Mouse (Mus musculus) liver, embryonic 13.5 days (tissue): ENCODE measurements around the gene Ralgds. TPM values are rescaled to one million over a fixed set of nuclear protein-coding genes. Genes with fewer than 3 reads are reported as not detected.

Experiments
- ATAC-seq: fragments of 200-750 bp; cut with Nextera tagmentation; 2 replicates; pipeline ENCODE4 v1.8.0; 2017; ENCODE audit warnings: low read depth, mild to moderate bottlenecking, moderate number of reproducible peaks, moderate library complexity
- DNase-seq: peaks from one replicate; pipeline ENCODE4 v3.0.0; 2022
- H3K27ac ChIP-seq: fragments of 300-500 bp; sonication (generic); 2 replicates; pipeline ENCODE4 v1.5.1; 2015; ENCODE audit warnings: moderate library complexity, mild to moderate bottlenecking, inconsistent platforms
- H3K27me3 ChIP-seq: fragments of 300-500 bp; sonication (generic); 2 replicates; pipeline ENCODE4 v1.6.1; 2015; ENCODE audit warnings: mild to moderate bottlenecking, inconsistent platforms
- H3K36me3 ChIP-seq: fragments of 300-500 bp; sonication (generic); 2 replicates; pipeline ENCODE4 v1.6.1; 2015; ENCODE audit warnings: mild to moderate bottlenecking, inconsistent platforms
- H3K4me1 ChIP-seq: fragments of 300-500 bp; sonication (generic); replicated peaks from 2 replicates; pipeline ENCODE4 v1.6.1; 2015; ENCODE audit warnings: inconsistent platforms
- H3K4me2 ChIP-seq: fragments of 300-500 bp; sonication (generic); 2 replicates; pipeline ENCODE4 v1.6.1; 2015; ENCODE audit warnings: inconsistent platforms, mild to moderate bottlenecking, moderate library complexity
- H3K4me3 ChIP-seq: fragments of 300-500 bp; sonication (generic); replicated peaks from 2 replicates; pipeline ENCODE4 v1.5.1; 2015; ENCODE audit warnings: mild to moderate bottlenecking, inconsistent platforms
- H3K9ac ChIP-seq: fragments of 300-500 bp; sonication (generic); 2 replicates; pipeline ENCODE4 v1.6.1; 2015; ENCODE audit warnings: mild to moderate bottlenecking, inconsistent platforms
- H3K9me3 ChIP-seq: fragments of 300-500 bp; sonication (generic); replicated peaks from 2 replicates; pipeline ENCODE4 v1.6.1; 2016; ENCODE audit warnings: inconsistent platforms
- WGBS: fragments of 180-500 bp; shearing (Covaris S2); methylation state at CpG from one replicate; pipeline ENCODE4 v1.1.7; 2015; ENCODE audit not compliant: insufficient replicate concordance; 5-methylcytosine and 5-hydroxymethylcytosine counted together
- polyA plus RNA-seq: library from polyadenylated mRNA; unstranded; fragments of >200 nt; fragmentation: Nextera tagmentation; extraction: Ambion mirVana; gene quantifications from 2 replicates; pipeline ENCODE4 v1.2.1, GENCODE M21; 2015

The Ralgds gene
- polyA plus RNA-seq, 1 experiment from 2014 or later = 1.7 TPM

GRCm38 (mm10) chr2:28597733-28598547 lies 85.0 kb downstream of the Ralgds start:
- peak overlapping the region; percentile 76 for H3K9ac ChIP-seq
- 16% methylated on average over 7 of the region's 7 CpGs for WGBS
- no peaks in the 10 kb centered on the region for H3K9me3 ChIP-seq
- H3K27me3 ChIP-seq = no peaks in the 10 kb centered on the region
- H3K4me1 ChIP-seq = peaks cover 98% of the 10 kb centered on the region
- no peaks in the 10 kb centered on the region for H3K36me3 ChIP-seq
- peak; percentile 79 for ATAC-seq
- H3K4me3 ChIP-seq = peak overlapping the region; percentile 29
- peak overlapping the region; percentile 97 for H3K27ac ChIP-seq
- DNase-seq = peak; percentile 89
- H3K4me2 ChIP-seq = peak overlapping the region; percentile 64

GRCm38 (mm10) chr2:28598692-28599568 lies 86.0 kb downstream of the Ralgds start:
- WGBS = 15% methylated on average over 12 of the region's 12 CpGs
- peak overlapping the region; percentile 97 for H3K27ac ChIP-seq
- H3K9me3 ChIP-seq = no peaks in the 10 kb centered on the region
- peak overlapping the region; percentile 64 for H3K4me2 ChIP-seq
- no peak for ATAC-seq
- H3K36me3 ChIP-seq = no peaks in the 10 kb centered on the region
- H3K4me1 ChIP-seq = peaks cover 97% of the 10 kb centered on the region
- H3K9ac ChIP-seq = peak overlapping the region; percentile 76
- no peaks in the 10 kb centered on the region for H3K27me3 ChIP-seq
- peak; percentile 43 for DNase-seq
- H3K4me3 ChIP-seq = peak overlapping the region; percentile 29; the same call in 1 of the 2 replicates

DNA sequence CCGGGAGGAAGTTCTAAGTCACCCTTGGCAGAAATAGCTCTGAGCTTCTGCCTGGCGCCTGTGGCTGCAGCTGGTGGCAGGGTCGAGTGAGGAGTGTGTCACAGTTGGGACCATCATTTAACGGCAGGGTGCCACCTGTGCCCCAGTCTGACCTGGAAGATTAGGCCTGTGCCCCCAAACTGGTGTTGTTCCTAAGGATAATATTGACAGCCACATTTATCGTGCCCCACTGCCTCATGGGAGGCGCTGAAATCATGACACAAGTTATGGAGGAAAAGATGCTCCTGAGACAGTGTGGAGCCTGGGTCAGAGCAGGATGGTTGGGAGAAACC lies 86.6 kb downstream of the Ralgds start:
- Histone ChIP-seq H3K36me3 (no peaks in the 10 kb centered on the region), H3K4me3 (no peak overlapping the region), H3K27ac (peak overlapping the region; percentile 97), H3K27me3 (no peaks in the 10 kb centered on the region), H3K4me1 (peaks cover 97% of the 10 kb centered on the region), H3K9me3 (no peaks in the 10 kb centered on the region), H3K9ac (peak overlapping the region; percentile 76), H3K4me2 (peak overlapping the region; percentile 64)
- WGBS = 13% methylated on average over 6 of the region's 6 CpGs
- ATAC-seq (no peak), DNase-seq (no peak)

GRCm38 (mm10) chr2:28601720-28602590 lies 89.0 kb downstream of the Ralgds start:
- Histone ChIP-seq H3K9ac (peak overlapping the region; percentile 76), H3K27ac (peak overlapping the region; percentile 97), H3K36me3 (0 out of 2 replicates have a peak, but pooled peaks cover 3% of the 10 kb centered on the region), H3K9me3 (no peaks in the 10 kb centered on the region), H3K4me1 (peaks cover 93% of the 10 kb centered on the region), H3K4me3 (peak overlapping the region; percentile 24), H3K4me2 (peak overlapping the region; percentile 61), H3K27me3 (no peaks in the 10 kb centered on the region)
- peak; percentile 95 for DNase-seq
- 5% methylated on average over 12 of the region's 12 CpGs for WGBS
- peak; percentile 87 for ATAC-seq

Other genes starting within 250 kb of the Ralgds start
- gene Ppp1r26, start 66.3 kb upstream of the Ralgds start, polyA plus RNA-seq = 0.16 and 0.19 TPM in 2 replicates
- gene 1700007K13Rik, start 46.8 kb upstream of the Ralgds start, polyA plus RNA-seq = 0.14 TPM in 1 of 2 replicates, not detected in the other
- 31.0 and 36.2 TPM in 2 replicates for gene Mrps2, start 45.1 kb upstream of the Ralgds start, polyA plus RNA-seq
- 0.36 and 0.44 TPM in 2 replicates for gene Gbgt1, start 16.2 kb upstream of the Ralgds start, polyA plus RNA-seq
- 0.52 and 1.1 TPM in 2 replicates for gene Gm10134, start 7.0 kb upstream of the Ralgds start, polyA plus RNA-seq
- gene Cel, start 50.3 kb downstream of the Ralgds start, polyA plus RNA-seq = 0.05 and 0.34 TPM in 2 replicates
- 16.9 and 19.3 TPM in 2 replicates for gene Gtf3c5, start 70.6 kb downstream of the Ralgds start, polyA plus RNA-seq
- 99.2 and 109 TPM in 2 replicates for gene Gfi1b, start 108.9 kb downstream of the Ralgds start, polyA plus RNA-seq
- 7.8 and 8.4 TPM in 2 replicates for gene Tsc1, start 128.1 kb downstream of the Ralgds start, polyA plus RNA-seq
- 2.0 and 2.4 TPM in 2 replicates for gene Spaca9, start 186.6 kb downstream of the Ralgds start, polyA plus RNA-seq
- gene Ak8, start 187.0 kb downstream of the Ralgds start, polyA plus RNA-seq = 0.16 and 0.34 TPM in 2 replicates